Mouse (Mus musculus): Measurements from ENCODE around the gene Als2cr12.

GRCm38 (mm10) chr1:58716883-58717220 is 21.1 kb upstream of the Als2cr12 start:
- no peak for TF ChIP-seq CTCF (IDR thresholded peaks at IDR 0.05; ENCODE audit: control insufficient read depth, insufficient read depth, low read length)
- TF ChIP-seq POLR2A (IDR thresholded peaks at IDR 0.05; ENCODE audit: borderline replicate concordance, control insufficient read depth, low read depth, low read length): no peak
